Mouse (Mus musculus) left cerebral cortex, postnatal 25 days (tissue): Measurements from ENCODE around the gene Fth1. TPM values are rescaled to one million over a fixed set of nuclear protein-coding genes. Genes with fewer than 3 reads are reported as not detected.
"Not testable (repeated sequence)": the region's sequence is repeated elsewhere in the genome, so short reads cannot be mapped to it uniquely, and the experiment has no call there.

Experiments used
- DNase-seq, 2 experiments: peaks; one replicate each; pipeline ENCODE4 v3.0.0; 2022; ENCODE audit warnings: low spot score in 2 of 2, mixed read lengths in 1 of 2
- intact Hi-C: fragments of 180-260 bp; cut with DNase I; formaldehyde crosslinking; loops from one replicate; pipeline ENCODE4 v1.15.1; 2025
- total RNA-seq, 2 experiments: library from RNA; stranded (reverse); gene quantifications; 2 replicates each; pipeline ENCODE4 v1.2.3; 2021

The Fth1 gene
- total RNA-seq: 1,000 to 10,000 TPM; 2,053 to 2,068 TPM

DNA sequence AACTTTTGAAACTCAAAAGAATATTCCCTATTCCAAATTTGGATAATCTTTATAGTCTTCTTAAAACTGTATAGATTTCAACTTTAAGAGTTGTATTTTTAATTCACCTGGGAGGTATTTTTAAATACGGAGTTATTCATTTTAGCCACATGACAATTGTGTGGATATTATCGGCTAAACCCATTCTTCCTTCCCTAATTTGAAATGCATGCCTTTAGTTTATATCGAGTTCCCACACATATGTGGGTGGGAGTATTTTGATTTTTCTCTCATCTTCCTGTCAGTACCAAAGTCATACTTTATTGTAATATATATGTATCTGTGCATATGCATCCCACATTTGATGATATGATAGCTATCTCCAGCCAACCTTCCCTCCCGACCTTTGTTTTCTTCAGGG lies at the start of gene Fth1:
Fth1 (plus strand) TSS at position 341 of the 400 bp plus-strand sequence.
- intact Hi-C loops: no loop called here
- no peak for DNase-seq

DNA sequence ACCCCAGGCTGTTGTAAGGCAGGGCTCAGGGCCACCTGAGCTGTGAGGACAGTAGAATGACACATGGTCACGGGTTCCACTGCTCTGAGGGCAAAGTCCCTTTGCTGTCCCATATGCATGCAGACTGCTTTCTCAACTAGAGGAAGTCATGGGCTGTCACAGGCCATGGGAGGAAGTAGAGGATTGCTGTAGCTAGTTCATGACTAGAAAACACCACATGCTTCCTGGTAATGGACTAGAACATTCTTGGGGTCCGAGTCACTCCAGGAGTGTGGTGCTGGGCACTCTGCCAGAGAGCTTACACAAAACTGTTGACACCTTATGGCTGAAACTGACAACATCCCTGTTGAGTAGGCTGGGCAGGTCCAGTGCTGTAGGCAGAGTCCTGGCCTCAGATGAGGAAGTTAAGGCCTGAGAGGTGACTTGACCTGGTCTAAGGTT lies 49.2 kb upstream of the Fth1 start:
- DNase-seq, intact Hi-C loops: not testable (repeated sequence)

DNA sequence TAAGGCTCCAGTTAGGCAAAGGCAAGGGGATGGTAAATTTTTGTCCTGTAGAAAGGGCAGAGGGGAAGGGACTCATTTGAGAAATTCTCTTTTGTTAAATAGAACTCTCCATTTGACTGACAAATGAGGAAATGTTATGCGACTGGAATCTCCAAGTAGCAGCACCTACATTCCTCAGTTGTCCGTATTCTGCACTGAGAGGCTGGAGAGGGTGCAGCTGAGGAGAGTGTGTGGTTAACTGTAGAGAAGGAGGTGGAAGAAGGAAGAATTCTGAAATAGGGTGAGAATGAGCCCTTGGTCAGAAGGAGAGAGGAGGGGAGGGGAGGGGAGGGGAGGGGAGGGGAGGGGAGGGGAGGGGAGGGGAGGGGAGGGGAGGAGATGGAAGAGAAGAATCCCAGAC lies 46.5 kb upstream of the Fth1 start:
- no peak for DNase-seq
- intact Hi-C loops: no loop called here

DNA sequence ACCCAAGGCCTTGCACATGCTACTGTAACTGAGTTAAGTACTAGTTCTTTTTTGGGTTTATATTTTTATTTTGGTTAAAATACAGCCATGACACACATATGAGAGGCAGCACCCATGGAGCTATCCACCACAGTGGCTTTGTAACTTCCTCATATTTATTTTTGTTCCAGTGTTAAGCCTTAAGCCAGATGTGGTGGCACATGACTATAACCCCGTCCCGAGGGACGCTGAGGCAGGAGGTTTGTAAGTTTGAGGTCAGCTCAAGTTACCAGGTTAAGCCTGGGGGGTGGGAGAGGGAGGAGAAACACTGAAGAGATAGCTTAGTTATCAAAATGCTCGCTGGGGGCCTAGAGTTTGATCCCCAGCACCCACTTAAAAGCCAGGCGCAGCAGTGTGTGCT lies 43.8 kb upstream of the Fth1 start:
- intact Hi-C loops: no loop called here
- no peak for DNase-seq

DNA sequence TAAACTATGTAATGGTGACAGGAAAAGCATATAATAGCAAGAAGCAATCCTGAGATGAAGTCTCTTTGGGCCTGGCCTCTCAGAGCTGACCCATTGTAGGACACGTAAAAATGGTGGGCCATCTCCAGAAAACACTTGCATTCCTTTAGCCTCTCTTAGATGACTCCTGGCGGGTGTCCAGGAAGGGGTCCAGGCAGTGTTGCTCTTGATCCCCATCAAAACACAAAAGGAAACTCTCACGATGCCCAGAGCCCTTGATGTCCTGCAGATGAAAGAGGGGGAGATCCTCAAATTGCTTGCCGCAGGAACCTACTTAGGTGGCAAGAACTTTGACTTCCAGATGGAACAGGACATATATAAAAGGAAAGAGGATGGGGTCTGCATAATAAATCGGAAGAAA lies 43.0 kb upstream of the Fth1 start:
- no peak for DNase-seq
- intact Hi-C loops: no loop called here

DNA sequence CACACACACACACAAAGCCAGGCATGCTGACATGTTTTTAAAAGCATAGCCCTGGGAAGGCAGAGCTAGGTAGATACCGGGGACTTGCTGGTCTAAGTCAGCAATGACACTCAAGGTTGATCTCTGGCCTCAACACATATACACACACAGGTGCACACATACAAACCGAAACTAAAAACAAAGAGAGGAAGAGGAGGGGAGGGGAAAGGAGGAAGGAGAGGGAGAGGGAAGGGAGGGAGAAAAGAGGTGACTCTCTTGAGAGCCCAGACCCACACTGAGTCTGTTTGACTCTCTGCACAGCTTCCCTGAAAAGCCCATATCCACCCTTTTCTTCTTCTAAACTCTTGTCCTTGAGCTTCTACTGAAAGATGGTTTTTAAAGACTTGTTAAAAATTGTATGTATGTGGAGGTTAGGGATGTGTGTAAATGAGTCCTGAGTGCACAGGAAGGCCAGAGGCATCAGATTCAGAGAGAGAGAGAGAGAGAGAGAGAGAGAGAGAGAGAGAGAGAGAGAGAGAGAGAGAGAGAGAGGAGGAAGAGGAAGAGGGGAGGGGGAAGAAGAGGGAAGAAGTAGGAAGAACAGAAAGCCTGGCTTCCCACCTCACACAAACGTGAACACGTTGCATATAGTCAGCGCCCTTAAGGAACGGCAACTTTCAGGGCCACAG lies 42.1 kb upstream of the Fth1 start:
- DNase-seq: no peak
- intact Hi-C loops: no loop called here

DNA sequence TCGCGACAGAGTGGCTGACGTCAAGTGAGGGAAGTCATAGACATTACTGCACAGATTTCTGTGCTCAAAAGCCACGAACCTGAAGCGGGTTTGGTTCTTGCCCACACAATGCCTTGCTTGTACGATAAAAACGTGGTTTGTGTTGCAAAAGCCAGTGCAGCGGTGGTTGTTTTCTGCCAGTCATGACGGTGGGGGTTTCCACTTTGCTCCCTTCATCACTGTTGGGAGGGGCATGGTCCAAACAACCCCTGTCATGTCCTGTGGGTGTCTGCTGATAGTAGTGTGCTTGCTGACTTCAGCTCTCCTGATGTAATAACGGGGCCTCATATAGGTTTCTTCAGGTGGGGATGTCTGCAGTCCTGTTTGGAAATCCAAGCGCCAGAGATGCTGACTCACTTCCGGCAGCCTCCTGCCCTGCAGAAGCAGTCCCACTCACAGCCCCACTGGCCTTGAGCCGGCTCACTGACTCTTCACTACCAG lies 41.5 kb upstream of the Fth1 start:
- intact Hi-C loops: no loop called here
- DNase-seq: no peak

DNA sequence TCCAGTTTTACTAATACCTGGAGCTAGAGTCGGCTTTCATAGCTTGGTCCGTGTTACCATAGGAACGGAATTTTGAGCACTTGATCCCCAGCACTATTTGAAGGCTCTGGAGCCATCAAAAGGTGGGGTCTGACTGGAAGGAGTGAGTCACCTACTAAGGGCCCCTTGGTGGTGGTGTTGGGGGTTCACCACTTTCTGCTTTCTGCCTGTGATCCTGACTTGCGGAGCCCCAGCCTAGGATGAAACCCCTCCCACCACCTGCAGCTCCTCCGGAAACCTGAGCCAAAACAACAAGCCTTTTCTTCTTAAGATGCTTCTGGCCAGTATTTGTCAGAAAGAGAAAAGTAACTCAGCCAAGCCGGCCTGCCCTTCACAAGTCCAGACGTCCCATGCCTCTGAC lies 40.6 kb upstream of the Fth1 start:
- no peak for DNase-seq
- intact Hi-C loops: no loop called here

DNA sequence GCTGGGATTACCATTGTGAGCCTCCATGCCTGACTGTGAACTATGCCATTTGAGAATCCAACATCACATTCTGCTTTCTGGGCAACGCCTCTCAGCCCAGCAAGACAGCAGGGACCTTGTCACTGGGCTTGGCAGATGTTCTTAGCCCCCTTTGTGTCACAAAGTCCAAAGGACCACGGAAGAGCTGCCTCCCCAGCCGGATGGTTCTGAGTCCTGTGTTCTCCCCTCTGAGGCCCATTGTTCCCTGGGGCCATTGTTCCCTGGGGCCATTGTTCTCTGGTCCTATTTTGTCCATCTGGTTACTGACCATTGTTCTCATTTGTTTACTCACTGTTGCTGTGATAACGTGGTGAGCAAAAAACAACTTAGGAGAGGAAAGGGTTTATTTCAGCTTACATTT lies 39.5 kb upstream of the Fth1 start:
- intact Hi-C loops: no loop called here
- DNase-seq: no peak

DNA sequence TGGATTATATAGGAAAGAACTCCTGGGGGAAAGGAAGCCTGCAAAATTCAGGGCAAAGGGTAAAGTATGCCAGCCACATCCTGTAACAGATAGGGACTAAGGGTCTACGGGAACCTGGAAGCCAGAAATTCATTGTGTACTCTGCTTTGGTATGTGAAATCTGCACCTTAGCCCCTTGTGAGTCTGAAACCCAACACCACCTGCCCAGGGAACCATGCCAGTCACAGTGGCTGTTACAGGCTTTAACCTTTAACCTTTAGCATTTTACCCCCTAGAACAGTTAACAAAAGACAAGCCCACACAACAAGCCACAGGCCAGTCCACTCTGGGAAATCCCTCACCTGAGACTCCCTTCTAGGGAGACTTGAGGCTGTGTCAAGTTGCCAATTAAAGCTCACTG lies 38.6 kb upstream of the Fth1 start:
- DNase-seq: no peak
- intact Hi-C loops: no loop called here

DNA sequence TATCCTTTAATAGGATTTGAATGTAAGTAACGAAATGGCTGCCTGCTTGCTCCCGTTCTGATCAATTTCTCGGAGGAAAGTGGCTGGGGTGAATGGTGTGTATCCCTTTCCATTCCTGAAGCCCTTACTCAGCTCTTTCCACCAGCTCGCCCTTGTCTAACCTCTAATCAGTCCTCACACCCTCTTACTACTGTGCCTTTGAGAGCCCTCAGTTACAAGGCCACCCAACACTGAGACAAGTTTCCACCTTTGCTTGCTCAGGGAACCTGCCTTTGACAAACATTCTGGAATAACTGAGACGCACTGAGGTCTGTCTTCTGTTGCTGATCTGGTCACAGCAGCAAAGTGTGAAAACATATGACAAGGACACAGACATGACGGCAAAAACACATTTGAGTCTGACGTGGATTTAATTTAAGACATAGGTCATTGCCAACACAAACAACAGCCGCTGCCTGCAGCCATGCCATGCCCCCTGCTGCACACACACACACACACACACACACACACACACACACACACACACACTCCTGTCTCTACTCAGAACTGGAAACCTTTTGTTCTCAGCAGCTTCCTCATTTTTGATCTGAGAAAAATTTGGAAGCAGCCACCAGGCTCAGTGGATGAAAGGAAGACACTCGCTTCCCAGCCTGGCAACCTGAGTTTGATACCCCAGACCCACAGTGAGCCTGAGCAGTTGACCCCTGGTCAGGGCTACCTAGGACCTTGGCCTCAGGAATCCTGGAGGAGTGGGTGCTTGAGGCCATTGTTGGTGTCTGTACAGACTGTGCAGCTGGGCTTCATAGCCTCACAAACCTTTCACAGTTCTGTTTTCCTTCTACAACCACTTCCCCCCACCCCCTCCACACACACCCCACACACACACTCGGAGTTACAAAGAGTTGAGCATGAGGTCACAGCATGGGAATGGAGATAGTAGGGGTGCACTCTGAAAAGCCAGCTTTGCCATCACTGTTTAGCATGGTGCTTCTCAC lies 37.6 kb upstream of the Fth1 start:
- DNase-seq: no peak
- intact Hi-C loops: no loop called here

DNA sequence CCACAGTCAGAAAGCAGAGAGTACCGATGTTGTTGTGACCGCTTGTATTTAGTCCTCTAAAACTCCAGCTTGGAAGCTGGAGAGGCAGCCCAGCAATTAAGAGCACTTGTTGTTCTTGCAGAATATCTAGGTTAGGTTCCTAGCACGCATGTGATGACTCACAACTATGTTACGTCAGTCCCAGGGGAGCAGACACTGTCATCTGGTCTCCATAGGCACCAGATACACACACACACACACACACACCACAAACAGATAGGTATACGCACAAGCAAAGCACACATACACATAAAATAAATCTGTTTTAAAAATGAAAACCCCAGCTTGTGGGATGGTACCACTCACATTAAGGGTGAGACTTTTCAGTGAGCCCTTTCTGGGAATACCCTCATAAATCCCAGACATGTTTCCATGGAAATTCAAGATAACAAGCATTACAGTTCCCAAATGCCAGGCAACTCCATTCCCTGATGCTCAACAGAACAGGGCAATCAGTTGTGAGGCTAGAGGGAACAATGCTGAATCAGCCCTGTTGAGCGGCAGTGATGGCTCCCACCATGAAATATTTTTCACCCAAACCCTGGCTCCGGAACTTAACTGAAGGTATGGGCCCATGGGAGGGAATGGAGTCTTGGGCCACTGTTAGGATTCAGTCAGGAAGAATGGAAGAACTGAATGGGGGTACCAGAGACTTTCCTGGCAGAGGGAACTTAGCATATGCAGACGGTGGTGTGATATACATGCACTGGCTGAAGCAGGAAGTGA lies 34.4 kb upstream of the Fth1 start:
- intact Hi-C loops: no loop called here
- peak in 1 of 2 experiments; percentile 61 for DNase-seq

DNA sequence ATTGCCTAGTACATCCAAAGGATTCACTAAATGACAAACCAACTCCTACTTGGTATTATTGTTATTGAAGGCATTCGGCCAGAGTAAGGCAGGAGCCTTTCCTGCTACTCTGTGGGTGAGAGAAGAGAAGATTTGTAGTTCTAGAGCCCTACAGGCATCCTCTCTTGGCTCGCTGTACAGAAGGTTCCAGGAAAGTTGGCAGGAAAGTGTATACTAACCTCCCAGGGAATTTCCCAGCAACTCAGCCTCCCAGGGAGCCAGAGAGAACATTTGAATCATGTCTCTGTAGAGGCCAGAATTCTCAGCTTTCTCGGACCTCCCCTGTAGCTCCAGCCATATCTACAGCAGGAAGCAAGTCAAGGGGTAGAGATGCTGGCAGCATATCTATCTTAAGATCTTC lies 33.4 kb upstream of the Fth1 start:
- DNase-seq: peak in 1 of 2 experiments; percentile 63
- intact Hi-C loops: no loop called here

DNA sequence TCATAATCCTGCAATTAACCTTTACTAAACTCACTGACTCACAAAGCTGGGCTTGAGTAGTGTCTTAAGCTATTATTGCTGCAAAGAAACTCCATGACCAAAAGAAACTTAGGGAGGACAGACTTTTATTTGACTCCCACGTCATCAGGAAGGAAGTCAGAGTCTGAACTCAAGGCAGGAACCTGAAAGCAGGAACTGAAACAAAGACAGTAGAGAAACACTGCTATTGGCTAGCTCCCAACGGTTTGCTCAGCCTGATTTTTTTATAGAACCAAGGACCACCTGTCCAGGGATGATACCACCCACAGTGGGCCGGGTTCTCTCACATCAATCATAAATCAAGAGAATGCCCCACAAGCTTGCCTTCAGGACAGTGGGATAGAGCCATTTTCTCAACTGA lies 28.0 kb upstream of the Fth1 start:
- no peak for DNase-seq
- intact Hi-C loops: no loop called here

DNA sequence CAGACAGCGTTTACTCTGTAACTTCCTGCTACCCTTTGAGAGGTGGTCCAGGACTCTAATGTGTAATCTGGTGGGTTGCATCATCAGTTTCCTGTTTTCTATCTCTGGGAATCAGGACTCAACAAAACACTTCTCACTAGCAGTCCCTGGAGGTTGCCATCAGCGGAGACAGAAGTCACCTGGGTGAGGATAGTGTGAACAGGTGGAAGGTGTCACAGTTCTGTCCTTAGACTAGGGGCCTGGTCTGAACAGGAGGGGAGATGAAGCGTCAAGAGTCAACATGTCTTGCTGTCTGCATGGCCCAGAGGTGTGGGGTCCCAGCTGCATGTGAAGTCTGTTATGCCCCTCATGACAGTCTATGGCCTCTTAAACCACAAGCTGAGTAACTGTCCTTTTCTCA lies 27.5 kb upstream of the Fth1 start:
- no peak for DNase-seq
- intact Hi-C loops: no loop called here

DNA sequence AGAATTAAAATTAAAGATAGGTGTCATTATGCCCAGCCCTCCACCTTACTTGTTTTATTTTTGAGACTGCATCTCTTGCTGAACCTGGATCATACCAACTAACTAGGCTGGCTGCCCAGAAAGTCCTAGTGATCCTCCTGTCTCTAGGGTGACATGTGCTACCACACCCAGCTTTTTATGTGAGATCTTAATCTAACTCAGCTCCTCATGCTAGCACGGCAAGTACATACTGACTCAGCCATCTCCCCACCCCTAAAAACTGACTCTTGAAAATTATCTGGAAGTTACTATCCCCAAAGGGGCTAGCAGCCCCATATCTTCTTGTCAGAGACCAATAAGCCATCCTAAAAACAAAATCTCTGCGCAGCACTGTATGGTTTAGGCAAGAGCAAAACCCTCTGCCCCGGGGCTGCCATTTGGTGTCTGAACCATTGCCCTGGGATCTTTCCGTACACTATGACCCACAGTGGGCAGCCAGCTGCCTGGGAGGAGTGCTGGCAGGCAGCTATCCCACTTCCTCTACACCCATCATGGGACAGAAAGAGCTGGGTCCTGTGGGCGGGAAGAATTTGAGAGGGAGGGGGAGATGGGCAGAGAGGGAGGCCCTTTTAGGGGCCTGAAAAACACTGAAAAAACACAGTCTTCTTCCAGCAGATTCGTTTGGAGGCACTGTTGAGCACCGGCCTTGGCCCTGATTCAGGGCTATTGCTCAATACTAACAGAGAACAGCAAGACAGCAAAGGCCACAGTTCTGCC lies 26.2 kb upstream of the Fth1 start:
- peak; percentile 61 to 67 for DNase-seq
- intact Hi-C loops: no loop called here

DNA sequence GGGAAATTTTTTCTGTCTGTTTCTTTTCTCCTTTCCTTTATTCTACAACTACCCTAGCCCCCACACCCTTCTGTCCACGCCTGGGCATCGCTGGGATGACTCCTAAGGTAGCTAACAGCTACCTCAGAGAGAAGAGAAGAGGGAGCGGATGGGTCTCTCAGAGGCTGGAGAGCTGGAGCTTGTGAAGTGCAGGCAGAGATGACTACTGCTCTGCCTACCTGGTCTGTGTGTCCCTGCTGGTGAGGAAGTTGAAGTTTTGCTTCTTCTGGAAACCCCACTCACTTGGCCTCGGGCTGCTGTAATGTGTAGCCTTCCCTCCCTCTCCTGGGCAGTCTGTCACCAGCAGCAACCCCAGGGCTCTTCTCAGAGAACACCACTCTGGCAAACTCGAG lies 25.6 kb upstream of the Fth1 start:
- no peak for DNase-seq
- intact Hi-C loops: no loop called here

DNA sequence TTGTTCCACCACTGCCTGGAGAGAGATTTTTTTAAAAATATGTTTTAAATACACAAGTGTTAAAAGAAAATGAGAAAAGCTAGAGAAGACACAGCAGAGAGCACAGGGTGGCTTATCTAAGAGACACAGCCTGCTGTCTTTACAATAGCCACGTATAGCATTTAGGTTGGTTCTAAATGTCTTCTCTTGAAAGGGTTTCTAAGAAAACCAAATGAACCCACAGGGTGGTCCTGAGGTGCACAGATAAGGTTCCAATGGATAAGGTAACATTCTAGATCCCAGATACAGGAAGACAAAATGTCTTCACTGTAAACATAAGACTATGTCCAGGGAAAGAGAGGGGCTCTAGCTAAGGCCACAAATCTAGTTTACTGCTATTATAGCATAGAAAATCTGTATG lies 25.0 kb upstream of the Fth1 start:
- intact Hi-C loops: no loop called here
- DNase-seq: no peak

DNA sequence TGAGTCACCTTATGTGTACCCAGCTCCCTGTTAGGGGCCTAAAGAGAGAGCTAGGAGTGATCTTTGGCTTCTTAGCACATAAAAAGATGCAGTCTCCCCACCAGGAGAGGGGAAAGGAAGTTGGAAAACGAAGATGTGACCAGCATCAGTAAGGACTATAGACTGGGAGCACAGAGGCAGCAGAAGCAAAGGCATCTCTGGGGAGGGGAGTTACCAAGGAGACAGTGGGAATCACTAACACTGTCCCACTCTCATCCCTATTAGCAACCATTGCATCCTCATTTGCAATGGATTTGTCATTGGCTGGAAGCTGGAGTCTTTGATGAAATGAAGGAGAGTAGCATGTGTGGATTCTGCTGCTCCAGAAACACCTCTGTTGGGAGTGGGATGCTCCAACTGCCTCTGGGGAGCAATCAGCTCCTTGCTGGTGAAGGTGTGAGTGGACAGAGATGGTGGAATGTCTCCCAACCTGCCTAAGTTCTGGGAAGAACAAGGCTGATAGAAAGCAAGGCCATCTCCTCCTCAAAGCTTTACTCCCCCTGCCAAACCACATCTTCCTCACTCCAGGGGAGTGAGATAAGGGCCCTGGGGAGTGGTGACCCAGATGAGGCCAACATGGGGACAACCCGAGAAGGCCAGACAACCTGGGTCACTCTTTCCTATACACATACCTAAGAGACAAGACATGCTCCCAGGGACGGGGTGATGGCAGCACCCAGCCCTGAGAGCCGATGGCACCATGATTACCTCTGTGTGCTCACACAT lies 23.6 kb upstream of the Fth1 start:
- DNase-seq: no peak
- intact Hi-C loops: no loop called here
